Mouse (Mus musculus) spleen, embryonic (tissue): ENCODE results near the gene Gucd1.
"Not testable (repeated sequence)": the region's sequence is repeated elsewhere in the genome, so short reads cannot be mapped to it uniquely, and the experiment has no call there.

ENCODE experiments used
- CTCF ChIA-PET: fragments of 350-600 bp; sonication (Branson Sonifier 250); formaldehyde crosslinking; loops from one replicate; lab custom pipeline; 2022; lab: Charles Lee

Gene Gucd1

GRCm38 (mm10) chr10:75536123-75536522 is 18.4 kb upstream of the Gucd1 start:
- CTCF ChIA-PET: no interaction called here

- CTCF ChIA-PET: no interaction called here
Measured at GRCm38 (mm10) chr10:75535423-75535822, 17.7 kb upstream of the Gucd1 start.

DNA sequence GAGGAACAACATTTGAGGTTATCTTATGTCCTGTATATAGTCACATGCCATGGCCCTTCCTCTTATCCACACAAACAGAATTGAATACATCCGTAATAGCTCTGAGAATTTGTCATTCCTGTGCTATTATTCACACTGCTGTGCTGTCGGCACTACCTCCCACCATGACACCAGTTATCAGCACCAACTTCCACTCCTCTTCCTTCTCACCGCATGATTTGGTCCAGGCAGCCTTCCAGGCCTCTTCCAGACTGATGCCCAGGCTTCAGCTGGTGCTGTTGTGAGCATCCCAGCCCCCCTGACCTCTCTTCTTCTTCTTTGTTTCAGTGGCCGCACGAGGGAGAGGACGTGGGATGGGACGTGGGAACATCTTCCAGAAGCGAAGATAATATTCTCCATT is 17.2 kb upstream of the Gucd1 start:
- CTCF ChIA-PET: no interaction called here

- CTCF ChIA-PET: no interaction called here
Measured at GRCm38 (mm10) chr10:75534216-75534615, 16.4 kb upstream of the Gucd1 start.

DNA sequence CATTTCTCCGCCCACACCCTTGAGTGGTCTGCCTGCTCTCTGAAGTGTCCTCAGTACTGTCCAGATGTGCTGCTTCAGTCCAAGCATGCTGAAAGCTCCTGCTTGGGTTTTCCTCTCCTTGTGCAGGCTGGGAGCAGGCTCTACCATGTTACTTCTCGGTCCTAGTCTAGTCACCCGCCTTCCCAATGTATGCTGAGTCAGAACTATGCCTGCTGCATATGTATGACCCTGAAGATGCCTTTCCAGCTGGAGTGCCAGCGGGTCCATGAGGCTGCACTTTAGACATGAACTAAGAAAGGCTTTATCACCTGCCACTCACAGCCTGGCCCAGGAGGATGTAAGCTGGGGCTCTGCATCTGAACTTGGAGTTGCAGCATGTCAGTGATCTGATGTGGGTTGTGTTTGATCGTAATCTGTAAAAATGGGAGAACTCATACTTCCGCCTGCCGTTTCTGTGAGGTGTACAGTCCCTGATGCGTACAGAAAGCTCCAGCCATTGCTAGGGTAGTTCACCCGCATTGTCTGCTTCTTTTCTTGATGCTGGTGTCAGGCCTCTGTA is 13.8 kb upstream of the Gucd1 start:
- CTCF ChIA-PET: no interaction called here

- CTCF ChIA-PET: no interaction called here
Measured at GRCm38 (mm10) chr10:75530322-75530721, 12.6 kb upstream of the Gucd1 start.

GRCm38 (mm10) chr10:75525450-75525849 is 7.7 kb upstream of the Gucd1 start:
- CTCF ChIA-PET: not testable (repeated sequence)

GRCm38 (mm10) chr10:75521643-75522042 is 3.9 kb upstream of the Gucd1 start:
- CTCF ChIA-PET: interaction anchor here (0.6 kb wide), 1 partner anchor 11 kb away, joined by 3 read pairs; no protein-coding TSS in a partner anchor

DNA sequence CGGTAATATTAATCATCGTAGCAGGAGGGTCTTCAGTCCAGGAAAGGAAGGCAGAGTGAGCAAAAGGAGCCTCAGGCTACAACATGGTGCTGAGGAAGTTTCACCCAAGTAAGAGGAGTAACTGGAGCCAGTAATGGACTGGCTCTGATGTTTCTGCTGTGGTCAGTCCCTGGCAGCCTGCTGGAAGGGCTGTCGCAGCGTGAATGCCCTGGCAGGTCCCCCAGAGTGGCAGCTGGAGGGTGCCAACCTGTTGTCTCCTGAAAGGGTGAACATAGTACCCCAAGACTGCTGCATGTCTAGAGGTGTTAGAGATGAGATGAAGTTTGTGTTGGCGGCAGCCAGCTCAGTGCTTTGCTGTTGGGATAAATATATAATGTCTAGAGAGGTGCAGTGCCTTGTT is 2.8 kb upstream of the Gucd1 start:
- CTCF ChIA-PET: no interaction called here

- CTCF ChIA-PET: interaction anchor here (0.6 to 0.7 kb wide), 2 partner anchors 24 to 247 kb away, joined by 3 to 4 read pairs; no protein-coding TSS in a partner anchor
Measured at GRCm38 (mm10) chr10:75517073-75517757, 557 bp downstream of the Gucd1 start, which contains the start of gene Snrpd3. Snrpd3 (plus strand) TSS chr10:75517551.

- CTCF ChIA-PET: no interaction called here
Measured at GRCm38 (mm10) chr10:75516724-75517072, 1.1 kb downstream of the Gucd1 start.

- CTCF ChIA-PET: no interaction called here
Measured at GRCm38 (mm10) chr10:75516038-75516723, 1.6 kb downstream of the Gucd1 start.

- CTCF ChIA-PET: no interaction called here
Measured at GRCm38 (mm10) chr10:75515216-75516037, 2.3 kb downstream of the Gucd1 start.

DNA sequence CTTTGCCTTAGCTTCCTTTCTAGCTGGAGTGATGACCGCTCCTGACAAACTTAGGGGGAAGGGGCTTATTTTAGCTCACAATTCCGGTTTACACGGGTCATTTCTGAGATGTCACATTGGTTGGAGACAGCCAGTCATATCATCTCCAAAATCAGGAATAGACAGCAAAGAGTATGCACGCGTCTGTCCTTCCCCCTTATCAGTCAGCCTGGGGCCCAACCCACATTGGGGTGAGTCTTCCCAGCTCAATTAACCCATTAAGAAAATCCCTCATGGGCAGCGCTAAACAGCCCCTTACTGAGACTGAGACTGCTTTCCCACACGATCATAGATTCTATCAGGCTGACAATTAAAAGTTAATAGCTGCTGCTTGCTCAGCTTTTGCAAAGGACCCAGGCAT is 3.4 kb downstream of the Gucd1 start:
- CTCF ChIA-PET: no interaction called here

GRCm38 (mm10) chr10:75513306-75514067 is 4.3 kb downstream of the Gucd1 start:
- CTCF ChIA-PET: interaction anchor here (0.5 to 0.6 kb wide), 2 partner anchors 117 to 210 kb away, joined by 3 to 6 read pairs; no protein-coding TSS in a partner anchor

GRCm38 (mm10) chr10:75512796-75513195 is 5.0 kb downstream of the Gucd1 start:
- CTCF ChIA-PET: no interaction called here

DNA sequence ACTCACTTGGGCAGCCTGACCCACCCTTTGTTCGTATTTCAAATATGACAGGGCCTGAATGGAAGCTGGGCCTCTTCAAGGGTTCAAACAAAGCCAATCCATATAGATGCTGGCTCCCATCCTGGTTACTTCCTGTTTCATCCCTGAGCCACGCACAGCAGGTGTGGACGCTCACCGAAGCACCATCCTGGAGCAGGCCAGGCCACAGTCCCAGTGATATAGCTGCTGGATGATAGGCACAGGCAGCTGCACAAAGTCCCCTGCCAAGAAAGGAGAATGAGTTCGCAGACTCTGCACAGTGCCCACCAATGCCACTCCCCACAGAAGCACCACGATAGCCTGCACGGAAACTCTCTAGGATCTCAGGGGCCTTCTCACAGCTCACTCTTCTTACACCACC is 5.9 kb downstream of the Gucd1 start:
- CTCF ChIA-PET: no interaction called here

GRCm38 (mm10) chr10:75511060-75511459 is 6.7 kb downstream of the Gucd1 start:
- CTCF ChIA-PET: no interaction called here

GRCm38 (mm10) chr10:75510446-75510845 is 7.3 kb downstream of the Gucd1 start:
- CTCF ChIA-PET: interaction anchor here (0.6 kb wide), 1 partner anchor 11 kb away, joined by 3 read pairs; no protein-coding TSS in a partner anchor

- CTCF ChIA-PET: interaction anchor here (0.6 kb wide), 1 partner anchor 16 kb away, joined by 9 read pairs; no protein-coding TSS in a partner anchor
Measured at GRCm38 (mm10) chr10:75505928-75506327, 11.8 kb downstream of the Gucd1 start.

DNA sequence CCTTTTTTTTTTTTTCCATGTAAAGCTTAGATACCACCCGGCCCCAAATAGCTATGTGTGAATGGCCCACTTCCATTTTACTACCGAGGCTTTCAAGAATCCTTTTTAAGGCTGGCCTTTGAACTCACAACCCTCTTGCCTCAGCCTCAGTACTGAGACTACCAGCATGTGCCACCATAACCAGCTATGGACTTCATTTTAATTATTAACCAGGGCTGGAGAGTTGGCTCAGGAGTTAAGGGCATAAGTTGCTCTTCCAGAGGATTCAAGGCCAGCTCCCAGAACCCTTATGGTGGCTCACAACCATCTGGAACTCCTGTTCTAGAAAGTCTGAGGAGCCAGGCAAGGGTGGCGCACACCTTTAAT is 12.7 kb downstream of the Gucd1 start:
- CTCF ChIA-PET: no interaction called here
